Mouse (Mus musculus) brain, embryonic 14.5 days (tissue): ENCODE measurements at regions not wholly inside any gene's neighbourhood (a gene's known extent, or its start where the extent isn't known, plus 50 kb on each side); places are given as distances from the start of the nearest gene placed in this dataset.

Experiments
- DNase-seq: peaks from one replicate; pipeline ENCODE4 v3.0.0-alpha.2; 2011; ENCODE audit warnings: low read depth
- CTCF ChIP-seq: fragments of 200-500 bp; IDR thresholded peaks from 2 replicates; pipeline ENCODE4 v1.5.1; 2012; ENCODE audit warnings: inconsistent platforms, mild to moderate bottlenecking, moderate library complexity, borderline replicate concordance; ENCODE audit not compliant: insufficient read depth, insufficient read length; ENCODE audit errors: extremely low read depth
- POLR2A ChIP-seq: fragments of 200-500 bp; IDR thresholded peaks from 2 replicates; pipeline ENCODE4 v1.6.1; 2012; ENCODE audit warnings: mild to moderate bottlenecking, inconsistent platforms, borderline replicate concordance; ENCODE audit not compliant: poor library complexity, insufficient read depth, insufficient read length, severe bottlenecking; ENCODE audit errors: extremely low read depth

GRCm38 (mm10) chr16:95647854-95648253 lies 54.0 kb upstream of the Ets2 start:
- TF ChIP-seq POLR2A = no peak
- peak; percentile 90 for TF ChIP-seq CTCF
- peak; percentile 77 for DNase-seq

- TF ChIP-seq POLR2A (no peak), CTCF (no peak)
- DNase-seq = no peak
Measured at GRCm38 (mm10) chr16:95642784-95643590, 56.6 kb upstream of the Erg start.

DNA sequence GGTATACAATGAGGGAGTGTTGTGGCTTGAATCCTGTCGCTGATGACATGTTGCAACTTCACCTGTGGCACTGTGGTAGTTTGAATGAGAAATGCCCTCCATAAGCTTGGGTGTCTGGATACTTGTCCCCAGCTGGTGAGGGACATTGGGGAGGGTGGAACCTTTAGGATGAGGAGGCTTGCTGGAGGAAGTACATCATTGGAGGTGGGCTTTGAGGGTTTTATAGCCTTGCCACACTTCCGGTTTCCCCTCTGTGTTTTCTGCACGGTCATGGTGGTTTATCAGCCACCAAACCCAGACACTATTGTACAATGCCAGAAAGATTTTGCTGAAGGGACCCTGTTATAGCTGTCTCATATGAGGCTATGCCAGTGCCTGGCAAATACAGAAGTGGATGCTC lies 54.3 kb upstream of the Erg start:
- no peak for DNase-seq
- TF ChIP-seq POLR2A (no peak), CTCF (no peak)

DNA sequence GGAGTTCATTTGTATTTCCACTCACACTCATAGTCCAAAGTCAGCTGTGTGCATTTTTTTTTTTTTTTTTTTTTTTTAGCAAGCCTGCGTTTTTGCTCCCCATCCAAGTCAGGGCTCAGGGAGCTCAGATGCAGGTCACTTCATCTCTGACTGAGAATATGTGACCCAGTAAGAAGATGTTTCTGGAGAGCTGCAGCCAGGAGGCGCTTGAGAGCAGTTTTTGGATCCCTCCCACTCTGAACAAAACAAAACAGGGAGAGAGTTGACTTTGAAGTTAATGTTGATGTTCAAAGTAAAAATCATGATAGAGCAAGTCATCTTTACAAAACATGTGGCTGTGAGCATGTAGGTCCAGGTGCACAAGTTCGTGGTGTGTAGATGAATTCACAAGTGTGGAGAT lies 53.3 kb upstream of the Erg start:
- TF ChIP-seq POLR2A (no peak), CTCF (peak; percentile 37; the same call in 1 of the 2 replicates)
- DNase-seq = no peak

GRCm38 (mm10) chr16:95637850-95638249 lies 51.5 kb upstream of the Erg start:
- no peak for TF ChIP-seq POLR2A
- TF ChIP-seq CTCF = no peak
- no peak for DNase-seq

- DNase-seq = no peak
- TF ChIP-seq CTCF = no peak
- TF ChIP-seq POLR2A = no peak
Measured at GRCm38 (mm10) chr16:95636615-95637014, 50.2 kb upstream of the Erg start.
